Mouse (Mus musculus) lung, embryonic 14.5 days (tissue): ENCODE results near the gene Mgll. TPM values are rescaled to one million over a fixed set of nuclear protein-coding genes. Genes with fewer than 3 reads are reported as not detected.

Experiments
- ATAC-seq: fragments of 200-750 bp; cut with Nextera tagmentation; 2 replicates; pipeline ENCODE4 v1.8.0; 2017; ENCODE audit warnings: mild to moderate bottlenecking, moderate TSS enrichment, moderate library complexity; ENCODE audit not compliant: insufficient read depth
- DNase-seq: peaks from one replicate; pipeline ENCODE4 v3.0.0-alpha.2; 2015
- H3K27ac ChIP-seq: fragments of 300-500 bp; sonication (generic); 2 replicates; pipeline ENCODE4 v1.5.1; 2014; ENCODE audit warnings: low read depth, mild to moderate bottlenecking, moderate library complexity
- H3K27me3 ChIP-seq: fragments of 300-500 bp; sonication (generic); 2 replicates; pipeline ENCODE4 v1.6.1; 2014; ENCODE audit warnings: low read length, control low read depth; ENCODE audit not compliant: insufficient read depth
- H3K36me3 ChIP-seq: fragments of 300-500 bp; sonication (generic); 2 replicates; pipeline ENCODE4 v1.6.1; 2014; ENCODE audit warnings: control low read depth; ENCODE audit not compliant: insufficient read depth
- H3K4me1 ChIP-seq: fragments of 300-500 bp; sonication (generic); 2 replicates; pipeline ENCODE4 v1.6.1; 2014; ENCODE audit warnings: antibody characterized with exemption, control low read depth; ENCODE audit not compliant: insufficient read depth
- H3K4me2 ChIP-seq: fragments of 300-500 bp; sonication (generic); 2 replicates; pipeline ENCODE4 v1.6.1; 2014; ENCODE audit warnings: mild to moderate bottlenecking
- H3K4me3 ChIP-seq: fragments of 300-500 bp; sonication (generic); 2 replicates; pipeline ENCODE4 v1.5.1; 2014; ENCODE audit warnings: low read depth, low read length
- H3K9ac ChIP-seq: fragments of 300-500 bp; sonication (generic); 2 replicates; pipeline ENCODE4 v1.6.1; 2014
- H3K9me3 ChIP-seq: fragments of 300-500 bp; sonication (generic); 2 replicates; pipeline ENCODE4 v1.6.1; 2016; ENCODE audit warnings: low read depth, low read length, control low read depth
- CTCF ChIP-seq: IDR thresholded peaks from 2 replicates; pipeline ENCODE4 v1.5.1; 2016; ENCODE audit warnings: antibody characterized with exemption, low read depth
- WGBS: fragments of 180-500 bp; shearing (Covaris S2); extraction: QIAGEN DNeasy Blood & Tissue Kit; methylation state at CpG from one replicate; pipeline ENCODE4 v1.1.7; 2014; 5-methylcytosine and 5-hydroxymethylcytosine counted together
- polyA plus RNA-seq: library from polyadenylated mRNA; unstranded; fragments of >200 nt; fragmentation: Nextera tagmentation; extraction: Ambion mirVana; gene quantifications from 2 replicates; pipeline ENCODE4 v1.2.1, GENCODE M21; 2014

The Mgll gene
- polyA plus RNA-seq, 1 experiment from 2014 or later: 71.5 TPM

DNA sequence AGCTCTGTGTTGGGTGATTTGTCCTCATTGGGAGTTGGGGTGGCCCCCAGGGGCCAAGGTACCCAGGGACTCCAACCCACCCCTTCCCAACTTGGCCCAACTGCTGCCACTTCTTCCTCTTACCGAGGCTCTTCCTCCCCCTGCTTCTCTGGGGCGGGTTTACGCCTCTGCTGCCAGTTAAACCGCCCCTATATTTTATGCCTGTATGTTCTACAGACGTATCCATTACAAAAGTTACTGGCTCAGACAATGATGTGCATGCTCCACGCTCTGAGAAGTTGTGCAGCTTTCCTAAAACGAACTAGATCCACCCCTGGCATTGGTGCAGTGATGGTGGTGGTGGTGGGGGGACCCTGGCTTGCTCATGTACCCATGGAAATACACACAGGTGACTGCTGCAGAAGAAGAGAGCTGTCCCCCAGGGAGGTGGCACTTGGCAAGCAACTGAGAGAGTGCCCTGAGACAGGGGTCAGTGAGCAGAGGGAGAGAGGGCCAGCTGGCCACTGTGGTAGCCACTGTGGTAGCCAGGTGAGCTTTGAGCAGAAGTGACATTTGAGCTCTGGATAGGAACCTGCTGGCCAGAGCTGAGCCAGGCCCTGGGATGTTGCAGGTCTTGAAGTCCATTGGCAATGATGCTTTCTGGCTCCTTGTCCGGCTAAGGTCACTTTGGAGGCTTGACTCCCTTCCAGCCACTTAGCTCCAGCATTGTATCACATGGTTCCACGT lies 18.2 kb downstream of the Mgll start:
- H3K4me3 ChIP-seq: no peak overlapping the region
- no peaks in the 10 kb centered on the region for H3K27me3 ChIP-seq
- 74% methylated on average over 9 of the region's 9 CpGs for WGBS
- no peak for TF ChIP-seq CTCF
- H3K36me3 ChIP-seq: peaks cover 11% of the 10 kb centered on the region; the same call in 1 of the 2 replicates
- no peaks in the 10 kb centered on the region for H3K9me3 ChIP-seq
- H3K4me1 ChIP-seq: peaks cover 6% of the 10 kb centered on the region; the same call in 1 of the 2 replicates
- no peak overlapping the region for H3K27ac ChIP-seq
- DNase-seq (no peak), ATAC-seq (no peak)
- no peak overlapping the region for H3K9ac ChIP-seq
- H3K4me2 ChIP-seq: no peak overlapping the region

DNA sequence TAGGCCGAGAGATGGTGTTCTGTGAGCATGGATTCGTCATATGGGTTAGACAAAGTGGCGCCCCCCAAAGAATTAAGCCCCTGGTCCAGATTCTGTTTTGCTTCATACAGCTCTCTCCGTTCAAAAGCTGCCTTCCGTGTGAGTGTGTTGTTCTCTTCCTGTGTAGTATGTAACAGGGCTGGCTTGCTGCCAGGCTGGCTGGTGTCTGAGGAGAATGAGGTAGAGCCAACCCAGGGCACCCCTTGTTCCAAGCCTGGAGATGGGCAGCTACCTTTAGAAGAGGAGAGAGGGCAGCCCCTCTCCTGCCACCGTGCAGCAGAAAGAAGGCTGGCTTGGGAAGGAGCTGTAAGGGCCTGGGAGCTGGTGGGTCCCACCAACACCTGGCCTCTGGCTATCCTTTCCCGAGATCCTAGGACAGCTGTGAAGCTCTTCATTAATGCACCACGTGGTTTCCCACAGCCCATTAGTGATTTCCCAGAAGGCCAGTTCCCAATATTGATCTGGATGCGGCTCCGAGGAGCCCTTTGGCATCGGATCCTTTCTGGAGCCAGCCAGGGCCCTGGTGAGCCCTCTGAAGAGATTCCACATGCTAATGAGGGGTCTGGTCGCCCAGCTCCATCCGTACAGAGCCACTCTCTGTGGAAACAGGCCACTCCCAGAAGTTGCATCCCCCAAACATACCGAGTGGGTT lies 19.5 kb downstream of the Mgll start:
- Histone ChIP-seq H3K9ac (no peak overlapping the region), H3K27ac (peak overlapping the region; percentile 34; the same call in 1 of the 2 replicates), H3K4me2 (no peak overlapping the region), H3K27me3 (no peaks in the 10 kb centered on the region), H3K9me3 (no peaks in the 10 kb centered on the region), H3K36me3 (peaks cover 9% of the 10 kb centered on the region; the same call in 1 of the 2 replicates), H3K4me3 (no peak overlapping the region), H3K4me1 (peaks cover 6% of the 10 kb centered on the region; the same call in 1 of the 2 replicates)
- TF ChIP-seq CTCF: no peak
- WGBS: 67% methylated on average over 14 of the region's 14 CpGs
- ATAC-seq (no peak), DNase-seq (peak; percentile 65)

DNA sequence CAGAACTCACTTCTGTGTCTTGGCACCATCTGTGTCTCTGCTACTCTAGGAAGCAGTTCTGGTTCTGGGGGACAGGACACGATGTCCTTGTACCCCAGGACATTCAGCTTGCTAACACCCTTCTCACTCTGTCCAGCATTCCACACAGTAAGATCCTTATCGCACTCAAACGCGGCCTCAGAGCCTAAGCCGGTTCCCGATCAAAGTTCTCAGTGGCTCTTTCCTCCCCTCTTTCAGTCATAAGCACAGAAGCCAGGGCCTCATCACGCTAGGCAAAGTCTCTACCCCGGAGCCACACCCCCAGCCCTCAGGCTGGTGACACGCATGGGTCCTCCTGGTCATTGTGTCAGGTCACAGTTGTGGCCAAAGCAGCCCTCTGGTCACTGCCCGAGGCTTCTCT lies 20.8 kb downstream of the Mgll start:
- TF ChIP-seq CTCF: no peak
- H3K4me2 ChIP-seq: no peak overlapping the region
- no peaks in the 10 kb centered on the region for H3K27me3 ChIP-seq
- H3K27ac ChIP-seq: no peak overlapping the region
- no peak overlapping the region for H3K4me3 ChIP-seq
- WGBS: 82% methylated on average over 10 of the region's 10 CpGs
- H3K36me3 ChIP-seq: peaks cover 5% of the 10 kb centered on the region; the same call in 1 of the 2 replicates
- H3K9ac ChIP-seq: no peak overlapping the region
- no peaks in the 10 kb centered on the region for H3K9me3 ChIP-seq
- no peak for DNase-seq
- H3K4me1 ChIP-seq: peaks cover 6% of the 10 kb centered on the region; the same call in 1 of the 2 replicates
- ATAC-seq: no peak

DNA sequence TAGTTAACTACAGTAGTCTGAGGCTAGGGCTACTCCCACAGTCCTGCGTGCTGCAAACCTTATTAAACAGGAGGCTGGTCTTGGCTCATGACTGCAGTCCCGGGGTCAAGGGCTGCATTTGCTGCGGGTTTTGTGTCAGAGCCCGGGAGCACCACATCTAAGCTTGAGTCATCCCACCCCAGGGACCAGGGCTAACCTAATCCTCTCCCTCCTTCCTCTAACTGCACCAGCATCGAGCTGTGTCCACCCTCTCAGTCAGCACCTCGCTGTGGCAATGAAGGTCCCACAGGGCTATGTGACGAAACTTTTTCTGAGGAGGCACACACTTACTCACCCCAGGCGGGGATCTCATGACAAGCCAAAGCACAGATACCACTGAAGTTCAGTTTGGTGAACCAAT lies 22.1 kb downstream of the Mgll start:
- Histone ChIP-seq H3K9me3 (no peaks in the 10 kb centered on the region), H3K27me3 (no peaks in the 10 kb centered on the region), H3K4me3 (no peak overlapping the region), H3K27ac (no peak overlapping the region), H3K4me1 (peaks cover 6% of the 10 kb centered on the region; the same call in 1 of the 2 replicates), H3K4me2 (no peak overlapping the region), H3K9ac (no peak overlapping the region), H3K36me3 (0 out of 2 replicates have a peak, but pooled peaks cover 5% of the 10 kb centered on the region)
- no peak for DNase-seq
- ATAC-seq: no peak
- WGBS: 77% methylated on average over 8 of the region's 8 CpGs
- no peak for TF ChIP-seq CTCF

DNA sequence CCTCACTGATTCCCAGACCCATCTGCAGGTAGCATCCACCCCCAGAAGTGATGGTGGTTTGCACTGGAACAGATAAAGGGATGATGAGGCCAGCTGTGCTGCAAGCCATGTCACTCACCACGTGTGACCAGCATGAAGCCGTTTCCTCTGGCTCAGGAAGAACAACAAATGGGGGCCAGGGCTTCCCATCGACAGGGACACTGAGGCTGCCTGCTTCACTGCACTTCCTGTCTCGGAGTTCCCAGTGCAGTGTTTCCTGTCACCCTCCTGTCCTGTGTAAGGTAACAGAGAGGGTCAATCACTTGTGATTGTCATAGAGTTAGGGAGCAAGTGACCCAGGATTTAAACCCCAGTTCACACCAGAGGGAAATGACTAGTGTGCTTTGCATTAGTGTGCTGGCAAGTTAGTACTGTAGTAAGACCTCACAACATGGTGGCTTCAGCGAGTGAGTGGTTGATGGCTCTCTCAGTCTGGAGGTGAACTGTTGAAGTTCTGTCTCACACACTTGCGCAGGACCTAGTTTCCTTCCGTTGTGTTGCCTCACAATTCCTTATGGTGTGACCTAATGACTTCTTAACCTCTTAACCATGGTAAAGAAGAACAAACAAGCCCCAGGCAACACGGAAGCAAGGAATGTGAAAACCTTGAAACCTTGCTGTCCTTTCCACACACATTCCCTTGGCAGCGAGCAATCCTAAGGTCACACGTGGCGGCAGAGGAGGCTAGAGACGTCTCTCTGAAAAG lies 23.3 kb downstream of the Mgll start:
- 0 out of 2 replicates have a peak, but pooled peaks cover 5% of the 10 kb centered on the region for H3K36me3 ChIP-seq
- H3K4me2 ChIP-seq: no peak overlapping the region
- DNase-seq (no peak), ATAC-seq (no peak)
- no peaks in the 10 kb centered on the region for H3K27me3 ChIP-seq
- H3K4me1 ChIP-seq: peaks cover 8% of the 10 kb centered on the region; the same call in 1 of the 2 replicates
- H3K27ac ChIP-seq: no peak overlapping the region
- no peak overlapping the region for H3K4me3 ChIP-seq
- TF ChIP-seq CTCF: no peak
- H3K9ac ChIP-seq: no peak overlapping the region
- WGBS: 65% methylated on average over 12 of the region's 12 CpGs
- H3K9me3 ChIP-seq: no peaks in the 10 kb centered on the region

DNA sequence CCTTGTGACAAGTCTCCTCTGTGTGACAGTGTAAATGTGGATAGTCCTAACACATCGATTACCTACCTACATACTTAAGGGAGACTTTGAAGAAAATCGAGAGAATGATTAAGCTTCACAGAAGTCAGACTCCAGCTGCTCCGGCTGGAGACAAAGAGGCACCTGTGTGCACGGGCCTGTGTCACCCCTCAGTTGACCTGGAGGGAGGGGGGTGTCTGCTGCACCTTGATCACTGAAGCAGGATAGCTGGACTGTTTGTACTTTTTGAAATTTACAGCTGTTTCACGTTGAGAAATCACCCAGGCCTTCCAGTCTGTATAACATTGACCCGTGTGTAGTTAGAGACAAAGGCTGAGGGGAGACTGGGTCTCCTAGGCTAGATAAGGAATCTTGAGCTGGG lies 26.7 kb downstream of the Mgll start:
- Histone ChIP-seq H3K27ac (no peak overlapping the region), H3K9ac (no peak overlapping the region), H3K4me3 (no peak overlapping the region), H3K4me1 (0 out of 2 replicates have a peak, but pooled peaks cover 10% of the 10 kb centered on the region), H3K9me3 (no peaks in the 10 kb centered on the region), H3K36me3 (0 out of 2 replicates have a peak, but pooled peaks cover 5% of the 10 kb centered on the region), H3K27me3 (no peaks in the 10 kb centered on the region), H3K4me2 (no peak overlapping the region)
- TF ChIP-seq CTCF: no peak
- ATAC-seq: no peak
- DNase-seq: no peak
- WGBS: 34% methylated on average over 6 of the region's 6 CpGs
